Mouse (Mus musculus): ENCODE measurements at regions not wholly inside any gene's neighbourhood (a gene's known extent, or its start where the extent isn't known, plus 50 kb on each side); places are given as distances from the start of the nearest gene placed in this dataset.

DNA sequence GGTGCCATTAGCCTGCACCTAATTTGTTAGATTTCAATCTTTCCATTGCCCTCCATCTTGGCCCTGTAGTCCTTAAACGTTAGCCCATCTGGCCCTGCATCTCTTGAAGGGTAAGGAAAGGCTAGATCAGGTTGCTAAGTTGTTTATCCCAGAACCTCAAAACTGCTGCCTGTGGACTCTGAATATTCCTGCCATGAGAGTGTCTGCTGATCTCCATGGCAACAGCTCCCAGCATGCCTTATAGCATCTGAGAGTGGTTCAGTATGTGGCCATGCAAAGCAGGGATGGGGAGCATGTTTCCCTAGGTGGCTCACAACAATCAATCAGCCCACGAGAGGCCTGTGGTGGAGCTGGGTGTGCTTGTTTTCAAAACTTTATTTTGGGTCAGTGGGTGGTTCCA, 346.3 kb downstream of the Rps24 start:
- no peak for TF ChIP-seq CTCF (IDR thresholded peaks at IDR 0.05; ENCODE audit: low read depth)
- Histone ChIP-seq H3K9me3 (ENCODE audit: control insufficient read depth) (no peaks in the 10 kb centered on the region), H3K9ac (ENCODE audit: low read depth, low read length) (no peak overlapping the region), H3K27me3 (replicated peaks; ENCODE audit: control insufficient read depth, insufficient read depth, low read length) (no peaks in the 10 kb centered on the region), H3K27ac (ENCODE audit: low read depth, low read length) (no peak overlapping the region), H3K4me2 (replicated peaks; ENCODE audit: low read depth) (no peak overlapping the region), H3K4me3 (ENCODE audit: low read depth, low read length) (no peak overlapping the region), H3K36me3 (ENCODE audit: control insufficient read depth, insufficient read depth) (no peaks in the 10 kb centered on the region), H3K4me1 (replicated peaks; ENCODE audit: control insufficient read depth, insufficient read depth, low read length) (no peaks in the 10 kb centered on the region)
- WGBS = 39% methylated on average over 2 of the region's 2 CpGs
- ATAC-seq = no peak

DNA sequence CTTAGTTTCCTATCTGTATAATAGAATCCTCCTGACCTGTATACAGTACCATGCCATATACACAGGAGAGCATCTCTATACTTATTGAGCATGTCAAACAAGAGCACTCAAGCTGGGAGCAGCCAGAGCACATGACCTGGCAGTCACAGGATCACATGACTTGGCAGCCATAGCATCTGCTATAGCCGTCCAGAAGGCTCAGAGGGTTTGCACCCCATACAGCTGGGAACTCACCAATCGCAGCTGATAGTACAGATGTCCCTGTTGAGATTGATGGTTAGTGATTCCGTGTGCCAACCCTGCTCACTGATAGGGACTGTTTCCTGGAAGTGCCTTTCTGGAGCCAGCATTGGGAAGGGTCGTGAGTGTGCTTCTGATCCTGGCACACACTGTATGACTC, 351.3 kb downstream of the Rps24 start:
- H3K9me3 ChIP-seq (ENCODE audit: control insufficient read depth) = no peaks in the 10 kb centered on the region
- no peaks in the 10 kb centered on the region for H3K27me3 ChIP-seq (replicated peaks; ENCODE audit: control insufficient read depth, insufficient read depth, low read length)
- H3K27ac ChIP-seq (ENCODE audit: low read depth, low read length) = no peak overlapping the region
- H3K4me2 ChIP-seq (replicated peaks; ENCODE audit: low read depth) = no peak overlapping the region
- H3K4me3 ChIP-seq (ENCODE audit: low read depth, low read length) = no peak overlapping the region
- no peak for ATAC-seq
- no peaks in the 10 kb centered on the region for H3K36me3 ChIP-seq (ENCODE audit: control insufficient read depth, insufficient read depth)
- H3K9ac ChIP-seq (ENCODE audit: low read depth, low read length) = no peak overlapping the region
- WGBS = 71% methylated on average over 4 of the region's 4 CpGs
- no peak for TF ChIP-seq CTCF (IDR thresholded peaks at IDR 0.05; ENCODE audit: low read depth)
- no peaks in the 10 kb centered on the region for H3K4me1 ChIP-seq (replicated peaks; ENCODE audit: control insufficient read depth, insufficient read depth, low read length)

GRCm38 (mm10) chr14:24839056-24839455, 352.1 kb downstream of the Rps24 start:
- Histone ChIP-seq H3K4me3 (ENCODE audit: low read depth, low read length) (no peak overlapping the region), H3K4me1 (replicated peaks; ENCODE audit: control insufficient read depth, insufficient read depth, low read length) (no peaks in the 10 kb centered on the region), H3K27ac (ENCODE audit: low read depth, low read length) (no peak overlapping the region), H3K27me3 (replicated peaks; ENCODE audit: control insufficient read depth, insufficient read depth, low read length) (no peaks in the 10 kb centered on the region), H3K36me3 (ENCODE audit: control insufficient read depth, insufficient read depth) (no peaks in the 10 kb centered on the region), H3K9me3 (ENCODE audit: control insufficient read depth) (no peaks in the 10 kb centered on the region), H3K9ac (ENCODE audit: low read depth, low read length) (no peak overlapping the region), H3K4me2 (replicated peaks; ENCODE audit: low read depth) (no peak overlapping the region)
- WGBS = 74% methylated on average over 4 of the region's 4 CpGs
- no peak for TF ChIP-seq CTCF (IDR thresholded peaks at IDR 0.05; ENCODE audit: low read depth)
- no peak for ATAC-seq

GRCm38 (mm10) chr14:24841715-24842496, 355.0 kb downstream of the Rps24 start:
- 65% methylated on average over 17 of the region's 17 CpGs for WGBS
- no peak overlapping the region for H3K4me3 ChIP-seq (ENCODE audit: low read depth, low read length)

DNA sequence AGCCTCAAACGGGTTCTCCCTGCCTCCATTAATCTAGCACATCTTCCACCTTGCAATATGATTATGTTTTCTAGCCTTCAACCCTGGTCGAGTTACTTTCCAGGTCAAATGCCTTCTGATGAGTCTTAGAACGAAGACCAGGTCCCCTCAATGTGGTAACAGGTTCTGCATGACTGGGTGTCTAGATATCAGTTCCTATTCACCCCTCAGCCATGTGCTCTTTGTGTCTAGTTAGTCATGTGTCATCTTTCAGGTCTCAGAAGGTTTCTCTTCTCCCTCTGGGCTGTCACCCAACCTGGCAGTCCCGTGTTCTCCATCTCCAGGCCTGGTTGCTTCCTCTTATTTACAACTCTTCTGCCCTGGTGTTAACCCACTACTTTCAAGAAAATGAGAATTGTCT, 356.7 kb downstream of the Rps24 start:
- 60% methylated on average over 4 of the region's 4 CpGs for WGBS
- Histone ChIP-seq H3K9me3 (ENCODE audit: control insufficient read depth) (no peaks in the 10 kb centered on the region), H3K9ac (ENCODE audit: low read depth, low read length) (no peak overlapping the region), H3K4me1 (replicated peaks; ENCODE audit: control insufficient read depth, insufficient read depth, low read length) (no peaks in the 10 kb centered on the region), H3K27me3 (replicated peaks; ENCODE audit: control insufficient read depth, insufficient read depth, low read length) (no peaks in the 10 kb centered on the region), H3K27ac (ENCODE audit: low read depth, low read length) (no peak overlapping the region), H3K4me2 (replicated peaks; ENCODE audit: low read depth) (no peak overlapping the region), H3K36me3 (ENCODE audit: control insufficient read depth, insufficient read depth) (no peaks in the 10 kb centered on the region), H3K4me3 (ENCODE audit: low read depth, low read length) (no peak overlapping the region)
- no peak for ATAC-seq
- no peak for TF ChIP-seq CTCF (IDR thresholded peaks at IDR 0.05; ENCODE audit: low read depth)

More at GRCm38 (mm10) chr14:24841715-24842496, 355.0 kb downstream of the Rps24 start:
- TF ChIP-seq CTCF (IDR thresholded peaks at IDR 0.05; ENCODE audit: low read depth) = no peak
- ATAC-seq = no peak
- Histone ChIP-seq H3K4me1 (replicated peaks; ENCODE audit: control insufficient read depth, insufficient read depth, low read length) (no peaks in the 10 kb centered on the region), H3K9me3 (ENCODE audit: control insufficient read depth) (no peaks in the 10 kb centered on the region), H3K36me3 (ENCODE audit: control insufficient read depth, insufficient read depth) (no peaks in the 10 kb centered on the region), H3K27me3 (replicated peaks; ENCODE audit: control insufficient read depth, insufficient read depth, low read length) (no peaks in the 10 kb centered on the region), H3K4me2 (replicated peaks; ENCODE audit: low read depth) (no peak overlapping the region), H3K27ac (ENCODE audit: low read depth, low read length) (no peak overlapping the region), H3K9ac (ENCODE audit: low read depth, low read length) (no peak overlapping the region)

DNA sequence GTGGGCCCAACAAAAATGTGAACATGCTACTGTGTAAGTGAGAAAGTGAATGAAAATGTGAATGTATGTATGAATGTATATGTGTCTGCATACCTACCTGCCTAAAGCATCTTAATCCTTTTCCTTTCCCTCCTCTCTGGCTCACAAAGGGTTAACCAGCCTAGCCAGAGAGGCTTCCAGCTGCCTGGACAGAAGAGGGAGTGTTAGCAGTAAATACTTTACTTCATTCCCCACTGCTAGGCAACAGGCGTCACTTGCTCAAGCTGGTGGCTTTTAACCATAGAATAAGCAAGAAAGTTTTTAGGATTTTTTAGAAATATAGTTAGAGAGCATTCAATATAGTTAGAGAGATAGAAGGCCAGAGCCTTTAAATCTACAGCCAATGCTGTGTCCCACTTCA, 363.6 kb downstream of the Rps24 start:
- 38% methylated on average over 1 of the region's 1 CpGs for WGBS
- no peak for ATAC-seq
- Histone ChIP-seq H3K27ac (ENCODE audit: low read depth, low read length) (no peak overlapping the region), H3K9ac (ENCODE audit: low read depth, low read length) (no peak overlapping the region), H3K27me3 (replicated peaks; ENCODE audit: control insufficient read depth, insufficient read depth, low read length) (no peaks in the 10 kb centered on the region), H3K9me3 (ENCODE audit: control insufficient read depth) (no peaks in the 10 kb centered on the region), H3K4me3 (ENCODE audit: low read depth, low read length) (no peak overlapping the region), H3K36me3 (ENCODE audit: control insufficient read depth, insufficient read depth) (no peaks in the 10 kb centered on the region), H3K4me1 (replicated peaks; ENCODE audit: control insufficient read depth, insufficient read depth, low read length) (no peaks in the 10 kb centered on the region), H3K4me2 (replicated peaks; ENCODE audit: low read depth) (no peak overlapping the region)
- no peak for TF ChIP-seq CTCF (IDR thresholded peaks at IDR 0.05; ENCODE audit: low read depth)

All from intestine, postnatal 0 days (tissue).